Mouse (Mus musculus): ENCODE results near the gene Prss8.

DNA sequence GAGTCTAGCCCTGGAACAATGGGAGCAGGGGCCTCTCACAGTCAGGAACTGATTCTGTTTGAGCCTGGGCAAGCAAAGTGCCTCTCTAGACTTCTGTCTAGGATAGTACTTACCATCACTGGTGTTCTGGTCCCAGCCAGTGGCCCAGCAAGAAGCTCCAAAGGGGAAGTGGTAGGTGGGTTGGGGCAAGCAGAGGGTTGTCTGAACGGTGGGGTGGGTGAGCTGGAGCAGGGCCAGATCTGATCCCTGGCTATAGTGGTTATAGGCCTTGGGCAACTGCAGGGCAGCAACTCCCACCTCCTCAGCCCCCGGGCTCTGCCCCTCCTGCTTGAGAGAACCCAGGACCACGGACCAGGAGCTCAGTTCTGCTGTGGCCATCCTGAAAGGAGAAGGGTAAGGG, 41.1 kb downstream of the Prss8 start:
- TF ChIP-seq TAL1 (IDR thresholded peaks at IDR 0.05; ENCODE audit: low read length) (no peak), CTCF (IDR thresholded peaks at IDR 0.05 in 2 of 3, conservative IDR thresholded peaks at IDR 0.05 in 1 of 3; ENCODE audit: control insufficient read depth in 1 of 3, insufficient read depth in 1 of 3, low read depth in 2 of 3, low read length in 3 of 3, poor library complexity in 1 of 3, severe bottlenecking in 1 of 3) (no peak), HCFC1 (IDR thresholded peaks at IDR 0.05; ENCODE audit: low read depth, low read length) (no peak), POLR2A (IDR thresholded peaks at IDR 0.05; ENCODE audit: control insufficient read depth in 1 of 2, insufficient read depth in 1 of 2, low read depth in 1 of 2, low read length in 2 of 2, poor library complexity in 1 of 2) (no peak), NRF1 (IDR thresholded peaks at IDR 0.05; ENCODE audit: insufficient read depth, low read depth, low read length, poor library complexity, severe bottlenecking) (no peak), TBP (IDR thresholded peaks at IDR 0.05; ENCODE audit: low read depth, low read length) (no peak), GATA1 (IDR thresholded peaks at IDR 0.05; ENCODE audit: low read depth, low read length) (no peak), ZKSCAN1 (IDR thresholded peaks at IDR 0.05; ENCODE audit: low read depth, low read length) (no peak), USF2 (IDR thresholded peaks at IDR 0.05; ENCODE audit: borderline replicate concordance in 1 of 2, insufficient read depth in 1 of 2, low read depth in 1 of 2, low read length in 2 of 2) (no peak), POLR2AphosphoS5 (IDR thresholded peaks at IDR 0.05; ENCODE audit: borderline replicate concordance, low read depth, low read length) (no peak), CHD2 (IDR thresholded peaks at IDR 0.05; ENCODE audit: low read length) (no peak), MEF2A (IDR thresholded peaks at IDR 0.05; ENCODE audit: extremely low read depth, insufficient replicate concordance, low read depth, low read length, poor library complexity, severe bottlenecking) (no peak), NELFE (IDR thresholded peaks at IDR 0.05; ENCODE audit: low read depth, low read length) (no peak)
